Mouse (Mus musculus) embryonic facial prominence, embryonic 12.5 days (tissue): ENCODE data around the gene Cfap299. TPM values are rescaled to one million over a fixed set of nuclear protein-coding genes. Genes with fewer than 3 reads are reported as not detected.
"Not testable (repeated sequence)": the region's sequence is repeated elsewhere in the genome, so short reads cannot be mapped to it uniquely, and the experiment has no call there.

Experiments
- ATAC-seq: fragments of 200-750 bp; cut with Nextera tagmentation; 2 replicates; pipeline ENCODE4 v1.8.0; 2017; ENCODE audit not compliant: insufficient number of reproducible peaks, insufficient read depth, low FRiP score, low TSS enrichment
- H3K27ac ChIP-seq: fragments of 300-500 bp; sonication (generic); 2 replicates; pipeline ENCODE4 v1.5.1; 2016; ENCODE audit warnings: mild to moderate bottlenecking
- H3K27me3 ChIP-seq: fragments of 300-500 bp; sonication (generic); 2 replicates; pipeline ENCODE4 v1.6.1; 2016; ENCODE audit warnings: mild to moderate bottlenecking, moderate library complexity
- H3K36me3 ChIP-seq: fragments of 300-500 bp; sonication (generic); 2 replicates; pipeline ENCODE4 v1.6.1; 2016; ENCODE audit warnings: mild to moderate bottlenecking
- H3K4me1 ChIP-seq: fragments of 300-500 bp; sonication (generic); 2 replicates; pipeline ENCODE4 v1.6.1; 2016
- H3K4me2 ChIP-seq: fragments of 300-500 bp; sonication (generic); replicated peaks from 2 replicates; pipeline ENCODE4 v1.6.1; 2016; ENCODE audit warnings: mild to moderate bottlenecking, moderate library complexity
- H3K4me3 ChIP-seq: fragments of 300-500 bp; sonication (generic); 2 replicates; pipeline ENCODE4 v1.5.1; 2016; ENCODE audit warnings: mild to moderate bottlenecking
- H3K9ac ChIP-seq: fragments of 300-500 bp; sonication (generic); 2 replicates; pipeline ENCODE4 v1.6.1; 2016; ENCODE audit warnings: mild to moderate bottlenecking, moderate library complexity
- H3K9me3 ChIP-seq: fragments of 300-500 bp; sonication (generic); 2 replicates; pipeline ENCODE4 v1.6.1; 2016; ENCODE audit warnings: mild to moderate bottlenecking, moderate library complexity
- WGBS: fragments of 180-500 bp; shearing (Covaris S2); methylation state at CpG from one replicate; pipeline ENCODE4 v1.1.7; 2016; 5-methylcytosine and 5-hydroxymethylcytosine counted together
- polyA plus RNA-seq: library from polyadenylated mRNA; unstranded; fragments of >200 nt; fragmentation: Nextera tagmentation; extraction: Ambion mirVana; gene quantifications from 2 replicates; pipeline ENCODE4 v1.2.1, GENCODE M21; 2016

Gene Cfap299
- 0.46 and 0.83 TPM in 2 replicates for polyA plus RNA-seq

- 2% methylated on average over 46 of the region's 46 CpGs for WGBS
- H3K9me3 ChIP-seq, result no peaks in the 10 kb centered on the region
Measured at GRCm38 (mm10) chr5:98328848-98329624, at the start of gene Cfap299. Gene Cfap299, plus strand, starts transcription at chr5:98329304.

GRCm38 (mm10) chr5:98281993-98282392 lies 47.1 kb upstream of the Cfap299 start:
- Histone ChIP-seq H3K4me2 (no peak overlapping the region), H3K4me3 (no peak overlapping the region), H3K27ac (no peak overlapping the region), H3K4me1 (peaks cover 11% of the 10 kb centered on the region), H3K36me3 (no peaks in the 10 kb centered on the region), H3K9me3 (no peaks in the 10 kb centered on the region), H3K27me3 (peaks cover 9% of the 10 kb centered on the region; the same call in 1 of the 2 replicates), H3K9ac (no peak overlapping the region)
- 31% methylated on average over 9 of the region's 9 CpGs for WGBS
- ATAC-seq, result no peak

More at GRCm38 (mm10) chr5:98328848-98329624, at the start of gene Cfap299:
- Histone ChIP-seq H3K27ac (no peak within 1 kb of the TSS), H3K4me1 (no peaks in the 10 kb centered on the region), H3K4me3 (peak within 1 kb of the TSS; percentile 54), H3K27me3 (no peaks in the 10 kb centered on the region; the same call in 1 of the 2 replicates), H3K9ac (peak within 1 kb of the TSS; percentile 31; the same call in 1 of the 2 replicates), H3K4me2 (peak within 1 kb of the TSS; percentile 63), H3K36me3 (no peaks in the 10 kb centered on the region)
- ATAC-seq, result peak; percentile 90

GRCm38 (mm10) chr5:98283696-98284478 lies 45.2 kb upstream of the Cfap299 start:
- H3K36me3 ChIP-seq, result no peaks in the 10 kb centered on the region
- H3K27me3 ChIP-seq, result peaks cover 9% of the 10 kb centered on the region; the same call in 1 of the 2 replicates
- no peak overlapping the region for H3K4me3 ChIP-seq
- H3K9me3 ChIP-seq, result no peaks in the 10 kb centered on the region
- WGBS, result 26% methylated on average over 17 of the region's 17 CpGs
- H3K4me1 ChIP-seq, result peaks cover 11% of the 10 kb centered on the region
- peak overlapping the region; percentile 27; the same call in 1 of the 2 replicates for H3K4me2 ChIP-seq
- ATAC-seq, result no peak
- H3K9ac ChIP-seq, result no peak overlapping the region
- no peak overlapping the region for H3K27ac ChIP-seq

GRCm38 (mm10) chr5:98290642-98291041 lies 38.5 kb upstream of the Cfap299 start:
- no peak for ATAC-seq
- no peak overlapping the region for H3K27ac ChIP-seq
- H3K9ac ChIP-seq, result no peak overlapping the region
- no peaks in the 10 kb centered on the region for H3K9me3 ChIP-seq
- 79% methylated on average over 8 of the region's 8 CpGs for WGBS
- H3K4me3 ChIP-seq, result no peak overlapping the region
- H3K36me3 ChIP-seq, result no peaks in the 10 kb centered on the region
- H3K27me3 ChIP-seq, result peaks cover 26% of the 10 kb centered on the region
- H3K4me1 ChIP-seq, result peaks cover 6% of the 10 kb centered on the region; the same call in 1 of the 2 replicates
- no peak overlapping the region for H3K4me2 ChIP-seq

GRCm38 (mm10) chr5:98292388-98293048 lies 36.6 kb upstream of the Cfap299 start:
- Histone ChIP-seq H3K4me1 (peaks cover 6% of the 10 kb centered on the region; the same call in 1 of the 2 replicates), H3K27me3 (peaks cover 23% of the 10 kb centered on the region), H3K9me3 (no peaks in the 10 kb centered on the region), H3K4me2 (peak overlapping the region; percentile 47), H3K9ac (0 out of 2 replicates have a peak overlapping the region, but pooled peaks have one; percentile 7), H3K4me3 (peak overlapping the region; percentile 27), H3K36me3 (no peaks in the 10 kb centered on the region), H3K27ac (no peak overlapping the region)
- no peak for ATAC-seq
- 3% methylated on average over 19 of the region's 19 CpGs for WGBS

- no peak for ATAC-seq
- Histone ChIP-seq H3K9ac (0 out of 2 replicates have a peak overlapping the region, but pooled peaks have one; percentile 7), H3K27me3 (peaks cover 23% of the 10 kb centered on the region), H3K27ac (no peak overlapping the region), H3K4me2 (peak overlapping the region; percentile 47), H3K9me3 (no peaks in the 10 kb centered on the region), H3K36me3 (no peaks in the 10 kb centered on the region), H3K4me3 (peak overlapping the region; percentile 27), H3K4me1 (peaks cover 6% of the 10 kb centered on the region; the same call in 1 of the 2 replicates)
- under 1% methylated on average over 12 of the region's 12 CpGs for WGBS
Measured at GRCm38 (mm10) chr5:98293049-98293715, 35.9 kb upstream of the Cfap299 start.

GRCm38 (mm10) chr5:98300079-98300478 lies 29.0 kb upstream of the Cfap299 start:
- ATAC-seq, result no peak
- Histone ChIP-seq H3K36me3 (no peaks in the 10 kb centered on the region), H3K27me3 (no peaks in the 10 kb centered on the region), H3K4me2 (no peak overlapping the region), H3K4me3 (no peak overlapping the region), H3K9ac (no peak overlapping the region), H3K4me1 (no peaks in the 10 kb centered on the region), H3K9me3 (no peaks in the 10 kb centered on the region), H3K27ac (no peak overlapping the region)
- WGBS, result 86% methylated on average over 4 of the region's 4 CpGs

- Histone ChIP-seq H3K4me1 (no peaks in the 10 kb centered on the region), H3K9me3 (no peaks in the 10 kb centered on the region), H3K4me2 (no peak overlapping the region), H3K36me3 (no peaks in the 10 kb centered on the region), H3K27ac (no peak overlapping the region), H3K4me3 (no peak overlapping the region), H3K27me3 (no peaks in the 10 kb centered on the region), H3K9ac (no peak overlapping the region)
- WGBS, result 83% methylated on average over 4 of the region's 4 CpGs
- no peak for ATAC-seq
Measured at GRCm38 (mm10) chr5:98305673-98306072, 23.4 kb upstream of the Cfap299 start.

GRCm38 (mm10) chr5:98306528-98306927 lies 22.6 kb upstream of the Cfap299 start:
- H3K36me3 ChIP-seq, result no peaks in the 10 kb centered on the region
- H3K9ac ChIP-seq, result no peak overlapping the region
- no peaks in the 10 kb centered on the region for H3K9me3 ChIP-seq
- 51% methylated on average over 9 of the region's 9 CpGs for WGBS
- no peak overlapping the region for H3K4me2 ChIP-seq
- H3K27ac ChIP-seq, result no peak overlapping the region
- no peaks in the 10 kb centered on the region for H3K27me3 ChIP-seq
- no peak overlapping the region for H3K4me3 ChIP-seq
- H3K4me1 ChIP-seq, result no peaks in the 10 kb centered on the region
- no peak for ATAC-seq

GRCm38 (mm10) chr5:98326625-98327024 lies 2.5 kb upstream of the Cfap299 start:
- no peak overlapping the region for H3K9ac ChIP-seq
- H3K4me1 ChIP-seq, result no peaks in the 10 kb centered on the region
- H3K27ac ChIP-seq, result no peak overlapping the region
- ATAC-seq, result no peak
- H3K9me3 ChIP-seq, result no peaks in the 10 kb centered on the region
- H3K36me3 ChIP-seq, result no peaks in the 10 kb centered on the region
- no peak overlapping the region for H3K4me2 ChIP-seq
- no peaks in the 10 kb centered on the region; the same call in 1 of the 2 replicates for H3K27me3 ChIP-seq
- no peak overlapping the region for H3K4me3 ChIP-seq
- WGBS, result 87% methylated on average over 2 of the region's 2 CpGs

GRCm38 (mm10) chr5:98343751-98344150 lies 14.6 kb downstream of the Cfap299 start:
- not testable (repeated sequence) for H3K27ac ChIP-seq, H3K9ac ChIP-seq, H3K27me3 ChIP-seq, H3K4me1 ChIP-seq, H3K36me3 ChIP-seq, ATAC-seq, H3K4me2 ChIP-seq, H3K4me3 ChIP-seq, H3K9me3 ChIP-seq
- 88% methylated on average over 16 of the region's 16 CpGs for WGBS
